Mouse (Mus musculus) intestine, embryonic 14.5 days (tissue): ENCODE measurements around the gene Tgfbr3l. TPM values are rescaled to one million over a fixed set of nuclear protein-coding genes. Genes with fewer than 3 reads are reported as not detected.

Experiments
- ATAC-seq: fragments of 200-750 bp; cut with Nextera tagmentation; replicated peaks from 2 replicates; pipeline ENCODE4 v1.8.0; 2017; ENCODE audit warnings: low read depth, moderate number of reproducible peaks, moderate TSS enrichment, moderate library complexity; ENCODE audit not compliant: low FRiP score, low TSS enrichment
- DNase-seq: peaks from one replicate; pipeline ENCODE4 v3.0.0-alpha.2; 2018; ENCODE audit warnings: low spot score
- H3K27ac ChIP-seq: fragments of 300-500 bp; sonication (generic); 2 replicates; pipeline ENCODE4 v1.5.1; 2014; ENCODE audit warnings: low read depth, mild to moderate bottlenecking, control low read depth
- H3K27me3 ChIP-seq: fragments of 300-500 bp; sonication (generic); replicated peaks from 2 replicates; pipeline ENCODE4 v1.6.1; 2014; ENCODE audit warnings: low read length, control low read depth; ENCODE audit not compliant: control insufficient read depth, insufficient read depth
- H3K36me3 ChIP-seq: fragments of 300-500 bp; sonication (generic); 2 replicates; pipeline ENCODE4 v1.6.1; 2014; ENCODE audit warnings: low read length, control low read depth; ENCODE audit not compliant: control insufficient read depth, insufficient read depth
- H3K4me1 ChIP-seq: fragments of 300-500 bp; sonication (generic); replicated peaks from 2 replicates; pipeline ENCODE4 v1.6.1; 2014; ENCODE audit warnings: low read length, control low read depth, mixed read lengths; ENCODE audit not compliant: control insufficient read depth, insufficient read depth
- H3K4me2 ChIP-seq: fragments of 300-500 bp; sonication (generic); 2 replicates; pipeline ENCODE4 v1.6.1; 2014; ENCODE audit warnings: low read length
- H3K4me3 ChIP-seq: fragments of 300-500 bp; sonication (generic); 2 replicates; pipeline ENCODE4 v1.5.1; 2014; ENCODE audit warnings: low read depth, low read length, control low read depth, mixed read lengths
- H3K9ac ChIP-seq: fragments of 300-500 bp; sonication (generic); 2 replicates; pipeline ENCODE4 v1.6.1; 2014; ENCODE audit warnings: mild to moderate bottlenecking, low read length
- H3K9me3 ChIP-seq: fragments of 300-500 bp; sonication (generic); 2 replicates; pipeline ENCODE4 v1.6.1; 2016; ENCODE audit warnings: low read length, control low read depth; ENCODE audit not compliant: control insufficient read depth
- WGBS: fragments of 180-500 bp; shearing (Covaris S2); extraction: QIAGEN DNeasy Blood & Tissue Kit; methylation state at CpG from one replicate; pipeline ENCODE4 v1.1.7; 2014; 5-methylcytosine and 5-hydroxymethylcytosine counted together
- polyA plus RNA-seq: library from polyadenylated mRNA; unstranded; fragments of >200 nt; fragmentation: Nextera tagmentation; extraction: Ambion mirVana; gene quantifications from 2 replicates; pipeline ENCODE4 v1.2.1, GENCODE M21; 2014

Tgfbr3l gene
- polyA plus RNA-seq, 1 experiment from 2014 or later: 3.3 TPM

- H3K27ac ChIP-seq: no peak overlapping the region
- no peak overlapping the region for H3K4me3 ChIP-seq
- no peaks in the 10 kb centered on the region for H3K9me3 ChIP-seq
- 83% methylated on average over 15 of the region's 15 CpGs for WGBS
- no peak overlapping the region for H3K9ac ChIP-seq
- H3K27me3 ChIP-seq: no peaks in the 10 kb centered on the region
- H3K4me1 ChIP-seq: no peaks in the 10 kb centered on the region
- no peak overlapping the region for H3K4me2 ChIP-seq
- DNase-seq: no peak
- H3K36me3 ChIP-seq: peaks cover 96% of the 10 kb centered on the region
- no peak for ATAC-seq
Observed at GRCm38 (mm10) chr8:4267627-4268026, 19.6 kb downstream of the Tgfbr3l start.

- Histone ChIP-seq H3K4me3 (no peak overlapping the region), H3K4me2 (no peak overlapping the region), H3K27me3 (no peaks in the 10 kb centered on the region), H3K4me1 (no peaks in the 10 kb centered on the region), H3K9me3 (no peaks in the 10 kb centered on the region), H3K9ac (no peak overlapping the region), H3K27ac (no peak overlapping the region), H3K36me3 (peaks cover 91% of the 10 kb centered on the region)
- WGBS: 91% methylated on average over 6 of the region's 6 CpGs
- no peak for DNase-seq
- ATAC-seq: no peak
Observed at GRCm38 (mm10) chr8:4269609-4270008, 21.6 kb downstream of the Tgfbr3l start.

GRCm38 (mm10) chr8:4275275-4276110, 27.5 kb downstream of the Tgfbr3l start, which contains the start of gene Timm44:
Gene Timm44 (minus strand): TSS chr8:4275913.
- Histone ChIP-seq H3K4me2 (peak within 1 kb of the TSS; percentile 70), H3K27me3 (no peaks in the 10 kb centered on the region), H3K4me1 (peaks cover 4% of the 10 kb centered on the region; the same call in 1 of the 2 replicates), H3K9ac (peak within 1 kb of the TSS; percentile 76), H3K4me3 (peak within 1 kb of the TSS; percentile 84), H3K36me3 (peaks cover 34% of the 10 kb centered on the region), H3K27ac (peak within 1 kb of the TSS; percentile 36; the same call in 1 of the 2 replicates), H3K9me3 (no peaks in the 10 kb centered on the region)
- WGBS: under 1% methylated on average over 39 of the region's 39 CpGs
- ATAC-seq (peak; percentile 94), DNase-seq (peak; percentile 96)

GRCm38 (mm10) chr8:4276111-4276465, 28.1 kb downstream of the Tgfbr3l start:
- H3K36me3 ChIP-seq: peaks cover 28% of the 10 kb centered on the region
- peak overlapping the region; percentile 84 for H3K4me3 ChIP-seq
- peak overlapping the region; percentile 70 for H3K4me2 ChIP-seq
- H3K9me3 ChIP-seq: no peaks in the 10 kb centered on the region
- peak; percentile 59; the same call in 1 of the 2 replicates for ATAC-seq
- peaks cover 4% of the 10 kb centered on the region; the same call in 1 of the 2 replicates for H3K4me1 ChIP-seq
- peak overlapping the region; percentile 36; the same call in 1 of the 2 replicates for H3K27ac ChIP-seq
- H3K27me3 ChIP-seq: no peaks in the 10 kb centered on the region
- DNase-seq: no peak
- H3K9ac ChIP-seq: peak overlapping the region; percentile 76
- 31% methylated on average over 9 of the region's 9 CpGs for WGBS

GRCm38 (mm10) chr8:4292738-4293137, 44.7 kb downstream of the Tgfbr3l start:
- no peaks in the 10 kb centered on the region for H3K27me3 ChIP-seq
- H3K36me3 ChIP-seq: peaks cover 95% of the 10 kb centered on the region
- H3K4me1 ChIP-seq: no peaks in the 10 kb centered on the region
- ATAC-seq (no peak), DNase-seq (no peak)
- no peak overlapping the region for H3K9ac ChIP-seq
- no peak overlapping the region for H3K27ac ChIP-seq
- H3K4me3 ChIP-seq: no peak overlapping the region
- no peaks in the 10 kb centered on the region for H3K9me3 ChIP-seq
- no peak overlapping the region for H3K4me2 ChIP-seq
- WGBS: 87% methylated on average over 5 of the region's 5 CpGs

- Histone ChIP-seq H3K4me1 (no peaks in the 10 kb centered on the region), H3K4me2 (no peak overlapping the region), H3K9ac (no peak overlapping the region), H3K36me3 (peaks cover 100% of the 10 kb centered on the region), H3K4me3 (no peak overlapping the region), H3K27ac (no peak overlapping the region), H3K27me3 (no peaks in the 10 kb centered on the region), H3K9me3 (no peaks in the 10 kb centered on the region)
- ATAC-seq: no peak
- DNase-seq: no peak
- WGBS: 93% methylated on average over 4 of the region's 4 CpGs
Observed at GRCm38 (mm10) chr8:4297822-4298221, 49.8 kb downstream of the Tgfbr3l start.

Other genes with a start within 250 kb of the Tgfbr3l start
- gene Cd209f, start 142.4 kb upstream of the Tgfbr3l start, polyA plus RNA-seq: not detected in 2 replicates
- not detected in 2 replicates for gene Cd209g, start 114.1 kb upstream of the Tgfbr3l start, polyA plus RNA-seq
- 20.2 and 21.2 TPM in 2 replicates for gene Evi5l, start 81.6 kb upstream of the Tgfbr3l start, polyA plus RNA-seq
- gene Prr36, start 30.8 kb upstream of the Tgfbr3l start, polyA plus RNA-seq: 5.4 and 6.6 TPM in 2 replicates
- gene Lrrc8e, start 21.4 kb upstream of the Tgfbr3l start, polyA plus RNA-seq: 0.81 and 1.3 TPM in 2 replicates
- 17.9 and 19.1 TPM in 2 replicates for gene Map2k7, start 9.5 kb upstream of the Tgfbr3l start, polyA plus RNA-seq
- 1.4 and 1.7 TPM in 2 replicates for gene Gm49320, start 9.3 kb upstream of the Tgfbr3l start, polyA plus RNA-seq
- gene Snapc2, start 4.9 kb downstream of the Tgfbr3l start, polyA plus RNA-seq: 52.7 and 57.1 TPM in 2 replicates
- 78.8 and 79.2 TPM in 2 replicates for gene Ctxn1, start 11.1 kb downstream of the Tgfbr3l start, polyA plus RNA-seq
- gene Timm44, start 27.7 kb downstream of the Tgfbr3l start, polyA plus RNA-seq: 89.8 and 92.7 TPM in 2 replicates
- 20.1 and 24.9 TPM in 2 replicates for gene Ccl25, start 77.0 kb downstream of the Tgfbr3l start, polyA plus RNA-seq
- gene Elavl1, start 77.2 kb downstream of the Tgfbr3l start, polyA plus RNA-seq: 240 and 245 TPM in 2 replicates
- gene Cers4, start 244.8 kb downstream of the Tgfbr3l start, polyA plus RNA-seq: 25.0 and 27.3 TPM in 2 replicates